ENCODE assay signal across 17 mouse cellular contexts in genomic region chr8:117055097-117055496, GRCm38 (mm10). TPM values are rescaled to one million over a fixed set of nuclear protein-coding genes. Genes with fewer than 3 reads are reported as not detected.
A peak's percentile ranks its signal among the peaks of the same experiment; 100 is the strongest.
DNase-seq lines count a peak whose midpoint lies in the region; ATAC-seq and TF ChIP-seq lines count a peak whose summit lies in the region.
"Had no signal": no experiment of that assay in that cellular context is flagged by ENCODE, and none has a peak within 500 bp of the region (broad histone marks: within the 10 kb centered on the region; RNA-seq: fewer than 3 reads in every experiment).

No protein-coding gene starts in this region.

- TF ChIP-seq EP300 in liver, postnatal 0 days (IDR thresholded peaks at IDR 0.05; ENCODE audit: low read depth): no peak
- no peak for TF ChIP-seq EP300 in CH12.LX (IDR thresholded peaks at IDR 0.05; ENCODE audit: low read length)

- no peaks in the 10 kb centered on the region for H3K79me2 ChIP-seq in CH12.LX (replicated peaks; ENCODE audit: control insufficient read depth, extremely low read depth, insufficient read depth, poor library complexity, severe bottlenecking)

- no peaks in the 10 kb centered on the region for H3K27me3 ChIP-seq in liver, postnatal 0 days (ENCODE audit: insufficient read depth, low read length)
- H3K27me3 ChIP-seq in liver, embryonic 12.5 days (replicated peaks): peaks cover 12% of the 10 kb centered on the region; the same call in 1 of the 2 replicates
- peaks cover 29% of the 10 kb centered on the region for H3K27me3 ChIP-seq in CH12.LX (replicated peaks)
- H3K27me3 ChIP-seq: embryonic facial prominence, embryonic 12.5 days; liver, embryonic 15.5 days; midbrain, embryonic 12.5 days had no signal

- TF ChIP-seq RAD21 in CH12.LX (IDR thresholded peaks at IDR 0.05; ENCODE audit: low read depth, low read length): no peak

- no peaks in the 10 kb centered on the region for H3K9me3 ChIP-seq in liver, postnatal 0 days (ENCODE audit: low read length)
- H3K9me3 ChIP-seq in liver, embryonic 12.5 days (replicated peaks): no peaks in the 10 kb centered on the region
- H3K9me3 ChIP-seq in CH12.LX (replicated peaks; ENCODE audit: low read length): peaks cover 2% of the 10 kb centered on the region
- H3K9me3 ChIP-seq: embryonic facial prominence, embryonic 12.5 days; liver, embryonic 15.5 days; midbrain, embryonic 12.5 days had no signal

- DNase-seq in liver, postnatal 0 days: peak; percentile 28
- peak; percentile 42 for DNase-seq in CH12.LX (ENCODE audit: extremely low read depth)
- peak; percentile 36 for DNase-seq in c-Kit-positive CD71-negative TER-119-negative erythroid progenitor cells, embryonic 14.5 days (ENCODE audit: low read depth)
- no peak for DNase-seq in cerebellum, postnatal 4 days (ENCODE audit: low spot score in 2 of 2)
- no peak for DNase-seq in urinary bladder, postnatal 10 days (ENCODE audit: low spot score)
- DNase-seq: cerebellum, postnatal 14 days; right cerebral cortex, postnatal 4 days; thymus, postnatal 4 days had no signal

- peaks cover 17% of the 10 kb centered on the region for H3K4me1 ChIP-seq in liver, postnatal 0 days (ENCODE audit: insufficient read depth)
- peaks cover 18% of the 10 kb centered on the region for H3K4me1 ChIP-seq in liver, embryonic 12.5 days
- peaks cover 6 to 23% of the 10 kb centered on the region in 2 experiments; a peak in 3 of 4 replicates for H3K4me1 ChIP-seq in CH12.LX (ENCODE audit: control insufficient read depth in 1 of 2, insufficient read depth in 2 of 2)
- H3K4me1 ChIP-seq: embryonic facial prominence, embryonic 12.5 days; midbrain, embryonic 12.5 days had no signal

- no peak overlapping the region for H3K4me2 ChIP-seq in liver, postnatal 0 days (ENCODE audit: low read depth, low read length)
- H3K4me2 ChIP-seq in liver, embryonic 12.5 days: no peak overlapping the region
- no peak overlapping the region for H3K4me2 ChIP-seq in CH12.LX (ENCODE audit: insufficient read depth, low read depth, poor library complexity, severe bottlenecking)
- H3K4me2 ChIP-seq: embryonic facial prominence, embryonic 12.5 days; liver, embryonic 15.5 days; midbrain, embryonic 12.5 days had no signal

- peak; percentile 56 for ATAC-seq in liver, postnatal 0 days
- ATAC-seq in liver, embryonic 12.5 days: no peak
- ATAC-seq in neutrophil, adult 5-6 weeks (ENCODE audit: extremely low read depth, insufficient number of reproducible peaks, low FRiP score, poor library complexity, severe bottlenecking): peak; percentile 88
- ATAC-seq: hindbrain, embryonic 16.5 days had no signal

- no peak overlapping the region for H3K9ac ChIP-seq in liver, postnatal 0 days (replicated peaks)
- H3K9ac ChIP-seq in liver, embryonic 12.5 days: no peak overlapping the region
- H3K9ac ChIP-seq in CH12.LX (ENCODE audit: insufficient read depth, low read depth): no peak overlapping the region
- H3K9ac ChIP-seq: embryonic facial prominence, embryonic 12.5 days; liver, embryonic 15.5 days; midbrain, embryonic 12.5 days had no signal

- dilution Hi-C loops in CH12.LX (cut with MboI; ENCODE audit: extremely low pct_ligation_motif_present, extremely low pct_unique_long_range_greater_than_20kb, low sequenced_read_pairs): no loop called here

- no peak for TF ChIP-seq CTCF in liver, postnatal 0 days (IDR thresholded peaks at IDR 0.05; ENCODE audit: low read depth)
- TF ChIP-seq CTCF in CH12.LX (conservative IDR thresholded peaks at IDR 0.05 in 1 of 2, IDR thresholded peaks at IDR 0.05 in 1 of 2; ENCODE audit: low read depth in 2 of 2, low read length in 2 of 2): no peak

- H3K27ac ChIP-seq in liver, postnatal 0 days (ENCODE audit: low read depth): no peak overlapping the region
- H3K27ac ChIP-seq in liver, embryonic 12.5 days: no peak overlapping the region
- H3K27ac ChIP-seq in CH12.LX (ENCODE audit: insufficient read depth, low read depth): no peak overlapping the region
- H3K27ac ChIP-seq: embryonic facial prominence, embryonic 12.5 days; liver, embryonic 15.5 days; midbrain, embryonic 12.5 days had no signal

- no peaks in the 10 kb centered on the region for H3K36me3 ChIP-seq in liver, postnatal 0 days (replicated peaks; ENCODE audit: insufficient read depth, low read length)
- no peaks in the 10 kb centered on the region for H3K36me3 ChIP-seq in liver, embryonic 12.5 days
- H3K36me3 ChIP-seq in CH12.LX (replicated peaks in 1 of 2; ENCODE audit: control insufficient read depth in 1 of 2, insufficient read depth in 1 of 2, low read length in 1 of 2): no peaks in the 10 kb centered on the region
- H3K36me3 ChIP-seq: embryonic facial prominence, embryonic 12.5 days; liver, embryonic 15.5 days; midbrain, embryonic 12.5 days had no signal

- whole genome bisulfite sequencing in liver, postnatal 0 days (ENCODE audit: insufficient replicate concordance): 29% methylated on average over 6 of the region's 6 CpGs
- 11% methylated on average over 6 of the region's 6 CpGs for WGBS in liver, embryonic 12.5 days (ENCODE audit: insufficient replicate concordance)

- H3K4me3 ChIP-seq in liver, postnatal 0 days (ENCODE audit: low read depth, low read length): no peak overlapping the region
- H3K4me3 ChIP-seq in liver, embryonic 12.5 days: no peak overlapping the region
- H3K4me3 ChIP-seq in CH12.LX (replicated peaks in 1 of 3; ENCODE audit: low read depth in 2 of 3, low read length in 2 of 3, poor library complexity in 1 of 3): no peak overlapping the region
- H3K4me3 ChIP-seq: embryonic facial prominence, embryonic 12.5 days; liver, embryonic 15.5 days; midbrain, embryonic 12.5 days had no signal

- no peak for TF ChIP-seq POLR2A in CH12.LX (IDR thresholded peaks at IDR 0.05; ENCODE audit: low read depth, low read length)

- in situ Hi-C loops in CH12.LX (cut with MboI; ENCODE audit: low pct_ligation_motif_present, low pct_unique_long_range_greater_than_20kb, low sequenced_read_pairs): no loop called here

TF ChIP-seq in CH12.LX, 34 proteins besides CTCF, POLR2A, EP300 and RAD21:
- TF ChIP-seq BHLHE40 (IDR thresholded peaks at IDR 0.05; ENCODE audit: low read depth, low read length) (no peak), TCF12 (IDR thresholded peaks at IDR 0.05; ENCODE audit: low read depth, low read length) (no peak), MXI1 (IDR thresholded peaks at IDR 0.05; ENCODE audit: low read depth, low read length) (no peak), CHD1 (IDR thresholded peaks at IDR 0.05; ENCODE audit: low read depth, low read length) (no peak), ZKSCAN1 (IDR thresholded peaks at IDR 0.05; ENCODE audit: borderline replicate concordance, low read depth, low read length) (no peak), GABPA (IDR thresholded peaks at IDR 0.05; ENCODE audit: insufficient replicate concordance, low read depth, low read length) (no peak), E2F4 (IDR thresholded peaks at IDR 0.05; ENCODE audit: insufficient replicate concordance, low read depth, low read length) (no peak), SMC3 (IDR thresholded peaks at IDR 0.05; ENCODE audit: low read depth, low read length) (no peak), RCOR1 (conservative IDR thresholded peaks at IDR 0.05; ENCODE audit: low read depth, low read length) (no peak), MAFK (IDR thresholded peaks at IDR 0.05; ENCODE audit: insufficient replicate concordance, low read length) (no peak), MYC (IDR thresholded peaks at IDR 0.05; ENCODE audit: low read depth, low read length) (no peak), NELFE (IDR thresholded peaks at IDR 0.05; ENCODE audit: low read depth, low read length) (no peak), USF2 (conservative IDR thresholded peaks at IDR 0.05; ENCODE audit: low read depth, low read length) (no peak), SIN3A (IDR thresholded peaks at IDR 0.05; ENCODE audit: low read length) (no peak), ZMIZ1 (IDR thresholded peaks at IDR 0.05; ENCODE audit: low read depth, low read length) (no peak), USF1 (IDR thresholded peaks at IDR 0.05; ENCODE audit: low read depth, low read length) (no peak), POLR2AphosphoS2 (IDR thresholded peaks at IDR 0.05; ENCODE audit: low read depth, low read length) (no peak), JUN (IDR thresholded peaks at IDR 0.05; ENCODE audit: insufficient read depth, low read depth, low read length) (no peak), JUND (conservative IDR thresholded peaks at IDR 0.05; ENCODE audit: low read depth, low read length) (no peak), NRF1 (IDR thresholded peaks at IDR 0.05; ENCODE audit: low read depth, low read length) (no peak)

RNA-seq across cellular contexts. Expression of gene Pkd1l2, which starts 27.2 kb away (rescaled TPM):
- polyA plus RNA-seq in liver, postnatal 0 days (2015; fragmentation: Nextera tagmentation; extraction: Ambion mirVana): 0.06 TPM in 1 of 2 replicates, not detected in the other
- polyA plus RNA-seq in liver, embryonic 12.5 days (2016; fragmentation: Nextera tagmentation; extraction: Ambion mirVana): 0.01 and 0.02 TPM in 2 replicates
- total RNA-seq in CH12.LX (2012; rRNA removed) (not detected in 2 replicates), CH12.LX (2014; rRNA removed) (not detected in 2 replicates)
- 0.06 TPM in 1 of 2 replicates, not detected in the other for polyA plus RNA-seq in CH12.LX (2012; ENCODE audit: insufficient read length, low read depth)
- total RNA-seq in neutrophil, adult 5-6 weeks (2017): under 0.01 and 0.49 TPM in 2 replicates
- total RNA-seq: left cerebral cortex, postnatal 14 days had no signal
- polyA plus RNA-seq: embryonic facial prominence, embryonic 12.5 days; kidney, embryonic 14.5 days; liver, embryonic 15.5 days; midbrain, embryonic 12.5 days had no signal

RNA-seq across cellular contexts. Expression of gene Bco1, which starts 40.6 kb away (rescaled TPM):
- 6.6 and 8.1 TPM in 2 replicates for polyA plus RNA-seq in liver, postnatal 0 days (2015; fragmentation: Nextera tagmentation; extraction: Ambion mirVana)
- polyA plus RNA-seq in liver, embryonic 12.5 days (2016; fragmentation: Nextera tagmentation; extraction: Ambion mirVana): 10.3 and 10.8 TPM in 2 replicates
- not detected in 2 replicates for total RNA-seq in CH12.LX (2012; rRNA removed)
- total RNA-seq in CH12.LX (2014; rRNA removed): not detected in 2 replicates
- polyA plus RNA-seq in CH12.LX (2012; ENCODE audit: insufficient read length, low read depth): not detected in 2 replicates
- not detected in 2 replicates for total RNA-seq in neutrophil, adult 5-6 weeks (2017)
- total RNA-seq: left cerebral cortex, postnatal 14 days had no signal
- polyA plus RNA-seq: heart, postnatal 0 days had no signal

Comparison
In these comparisons a context has a peak if more than half of its experiments do, and no peak if none do; other contexts are left out.
1. DNase-seq: peak in liver, postnatal 0 days (single experiment), CH12.LX (single experiment) and c-Kit-positive CD71-negative TER-119-negative erythroid progenitor cells, embryonic 14.5 days (single experiment); none in cerebellum, postnatal 4 days (0 of 2) and urinary bladder, postnatal 10 days (single experiment).